Mouse (Mus musculus) liver, postnatal 0 days (tissue): ENCODE data around the gene Gm20388.

ENCODE experiments used
- CTCF ChIP-seq: sonication (generic); IDR thresholded peaks from 2 replicates; pipeline ENCODE4 v1.5.1; 2016; ENCODE audit warnings: antibody characterized with exemption, low read depth
- EP300 ChIP-seq: IDR thresholded peaks from 2 replicates; pipeline ENCODE4 v1.6.1; 2016; ENCODE audit warnings: antibody characterized with exemption, low read depth, mild to moderate bottlenecking

- TF ChIP-seq CTCF, result no peak
- TF ChIP-seq EP300, result no peak
Observed at GRCm38 (mm10) chr8:123714451-123714850, 3803.8 kb downstream of the Gm20388 start.
